Mouse (Mus musculus): ENCODE results near the gene Itpr3. TPM values are rescaled to one million over a fixed set of nuclear protein-coding genes. Genes with fewer than 3 reads are reported as not detected.

The Itpr3 gene
- polyA plus RNA-seq, 1 experiment from 2014 or later = 1.2 TPM

DNA sequence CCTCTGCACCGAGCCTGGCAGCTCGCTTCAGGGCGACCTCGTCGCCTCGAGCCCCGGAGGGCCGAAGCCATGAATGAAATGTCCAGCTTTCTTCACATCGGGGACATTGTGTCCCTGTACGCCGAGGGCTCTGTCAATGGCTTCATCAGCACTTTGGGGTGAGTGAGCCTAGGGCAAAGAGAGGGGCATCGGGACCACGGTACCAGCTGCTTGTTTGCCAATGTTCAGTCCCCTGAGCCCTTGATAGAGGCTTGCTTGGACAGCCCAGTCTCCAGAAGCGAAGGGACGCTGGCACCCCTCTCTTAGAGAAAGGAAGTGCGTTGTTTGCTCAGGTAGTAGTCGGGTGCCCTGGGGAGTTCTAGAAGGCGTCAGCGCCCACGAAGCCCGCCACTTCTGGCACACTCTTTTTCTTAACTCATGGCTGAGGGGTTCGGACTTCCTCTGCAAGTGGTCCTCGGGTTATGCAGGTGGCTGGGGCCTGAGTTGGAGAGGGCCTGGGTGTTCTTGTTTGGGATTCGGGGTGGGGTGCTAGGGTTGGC, 482 bp downstream of the Itpr3 start:
- no peak for ATAC-seq (ENCODE audit: insufficient read depth, low FRiP score, low TSS enrichment)
- peaks cover 34% of the 10 kb centered on the region for H3K27me3 ChIP-seq (ENCODE audit: control insufficient read depth, insufficient read depth, low read length)
- no peak overlapping the region for H3K27ac ChIP-seq (ENCODE audit: low read depth, low read length)

DNA sequence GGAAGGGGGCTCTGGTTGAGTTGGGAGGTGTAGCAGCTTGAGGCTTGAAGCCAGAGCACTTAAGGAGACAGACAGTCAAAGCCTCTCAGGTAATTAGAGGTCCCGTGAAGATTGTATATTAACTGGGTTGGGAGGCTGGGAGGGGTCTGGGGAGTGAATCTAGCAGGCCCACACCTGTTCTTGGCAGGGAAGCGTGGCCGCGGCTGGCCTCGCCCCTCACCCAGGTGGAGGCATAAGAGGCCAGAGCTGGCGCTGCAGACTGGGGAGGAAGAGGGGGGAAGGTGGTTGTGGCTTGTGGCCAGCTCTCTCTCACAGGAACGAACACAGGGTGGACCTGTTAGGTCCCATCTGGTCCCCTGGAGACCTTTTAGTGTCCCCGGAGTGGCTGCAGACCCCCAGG, 3.6 kb downstream of the Itpr3 start:
- no peaks in the 10 kb centered on the region for H3K36me3 ChIP-seq (ENCODE audit: control insufficient read depth, insufficient read depth, low read length)
- H3K4me3 ChIP-seq (ENCODE audit: low read depth, low read length) = no peak overlapping the region
- peaks cover 2% of the 10 kb centered on the region; the same call in 1 of the 2 replicates for H3K4me1 ChIP-seq (ENCODE audit: control insufficient read depth, insufficient read depth, low read length)
- H3K27me3 ChIP-seq (ENCODE audit: control insufficient read depth, insufficient read depth, low read length) = peaks cover 34% of the 10 kb centered on the region
- ATAC-seq (ENCODE audit: insufficient read depth, low FRiP score, low TSS enrichment) = no peak
- no peak overlapping the region for H3K4me2 ChIP-seq (ENCODE audit: low read depth)
- no peak overlapping the region for H3K27ac ChIP-seq (ENCODE audit: low read depth, low read length)
- whole genome bisulfite sequencing = 78% methylated on average over 8 of the region's 8 CpGs
- no peak overlapping the region for H3K9ac ChIP-seq (ENCODE audit: low read length)
- no peak for DNase-seq (ENCODE audit: low spot score)
- H3K9me3 ChIP-seq (ENCODE audit: control insufficient read depth, low read length) = no peaks in the 10 kb centered on the region

More for the DNA sequence above, 482 bp downstream of the Itpr3 start:
- Histone ChIP-seq H3K4me3 (ENCODE audit: low read depth, low read length) (peak overlapping the region; percentile 36), H3K36me3 (ENCODE audit: control insufficient read depth, insufficient read depth, low read length) (no peaks in the 10 kb centered on the region), H3K9me3 (ENCODE audit: control insufficient read depth, low read length) (no peaks in the 10 kb centered on the region), H3K9ac (ENCODE audit: low read length) (peak overlapping the region; percentile 42), H3K4me1 (ENCODE audit: control insufficient read depth, insufficient read depth, low read length) (no peaks in the 10 kb centered on the region), H3K4me2 (ENCODE audit: low read depth) (peak overlapping the region; percentile 66)
- 2% methylated on average over 24 of the region's 24 CpGs for WGBS
- DNase-seq (ENCODE audit: low spot score) = no peak

GRCm38 (mm10) chr17:27061727-27062126, 4.6 kb downstream of the Itpr3 start:
- Histone ChIP-seq H3K27me3 (ENCODE audit: control insufficient read depth, insufficient read depth, low read length) (peaks cover 25% of the 10 kb centered on the region), H3K27ac (ENCODE audit: low read depth, low read length) (no peak overlapping the region), H3K9me3 (ENCODE audit: control insufficient read depth, low read length) (no peaks in the 10 kb centered on the region), H3K9ac (ENCODE audit: low read length) (no peak overlapping the region), H3K36me3 (ENCODE audit: control insufficient read depth, insufficient read depth, low read length) (no peaks in the 10 kb centered on the region), H3K4me1 (ENCODE audit: control insufficient read depth, insufficient read depth, low read length) (peaks cover 2% of the 10 kb centered on the region; the same call in 1 of the 2 replicates), H3K4me2 (ENCODE audit: low read depth) (no peak overlapping the region), H3K4me3 (ENCODE audit: low read depth, low read length) (no peak overlapping the region)
- WGBS = 93% methylated on average over 3 of the region's 3 CpGs
- ATAC-seq (ENCODE audit: insufficient read depth, low FRiP score, low TSS enrichment) (no peak), DNase-seq (ENCODE audit: low spot score) (no peak)

GRCm38 (mm10) chr17:27062684-27063083, 5.6 kb downstream of the Itpr3 start:
- no peak overlapping the region for H3K4me3 ChIP-seq (ENCODE audit: low read depth, low read length)
- peaks cover 2% of the 10 kb centered on the region; the same call in 1 of the 2 replicates for H3K4me1 ChIP-seq (ENCODE audit: control insufficient read depth, insufficient read depth, low read length)
- no peak for DNase-seq (ENCODE audit: low spot score)
- no peak overlapping the region for H3K27ac ChIP-seq (ENCODE audit: low read depth, low read length)
- H3K36me3 ChIP-seq (ENCODE audit: control insufficient read depth, insufficient read depth, low read length) = no peaks in the 10 kb centered on the region
- H3K9me3 ChIP-seq (ENCODE audit: control insufficient read depth, low read length) = no peaks in the 10 kb centered on the region
- no peak overlapping the region for H3K4me2 ChIP-seq (ENCODE audit: low read depth)
- ATAC-seq (ENCODE audit: insufficient read depth, low FRiP score, low TSS enrichment) = no peak
- WGBS = 91% methylated on average over 7 of the region's 7 CpGs
- H3K27me3 ChIP-seq (ENCODE audit: control insufficient read depth, insufficient read depth, low read length) = peaks cover 15% of the 10 kb centered on the region
- H3K9ac ChIP-seq (ENCODE audit: low read length) = no peak overlapping the region

DNA sequence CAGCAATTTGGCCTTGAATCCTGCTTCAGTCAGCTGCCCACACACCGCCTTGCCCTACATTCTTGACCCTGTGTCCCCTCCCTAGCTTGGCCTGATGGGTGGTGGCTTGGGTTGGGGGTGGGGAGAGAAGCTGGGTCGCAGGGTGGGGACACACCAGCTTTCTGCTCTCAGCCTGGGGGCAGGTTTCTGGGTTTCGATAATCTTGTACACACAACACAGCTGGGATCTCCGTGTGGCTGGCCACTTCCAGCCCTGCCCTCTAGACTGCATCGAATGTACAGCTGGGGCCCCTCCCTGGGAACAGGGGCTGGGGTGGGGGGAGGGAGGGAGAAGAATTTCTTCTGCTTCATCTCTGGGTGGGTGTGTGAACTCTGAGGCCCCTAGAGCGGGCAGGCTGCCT, 6.6 kb downstream of the Itpr3 start:
- Histone ChIP-seq H3K36me3 (ENCODE audit: control insufficient read depth, insufficient read depth, low read length) (no peaks in the 10 kb centered on the region), H3K9me3 (ENCODE audit: control insufficient read depth, low read length) (no peaks in the 10 kb centered on the region), H3K4me2 (ENCODE audit: low read depth) (no peak overlapping the region), H3K9ac (ENCODE audit: low read length) (no peak overlapping the region), H3K27me3 (ENCODE audit: control insufficient read depth, insufficient read depth, low read length) (peaks cover 5% of the 10 kb centered on the region), H3K4me1 (ENCODE audit: control insufficient read depth, insufficient read depth, low read length) (peaks cover 2% of the 10 kb centered on the region; the same call in 1 of the 2 replicates), H3K4me3 (ENCODE audit: low read depth, low read length) (no peak overlapping the region), H3K27ac (ENCODE audit: low read depth, low read length) (no peak overlapping the region)
- 60% methylated on average over 6 of the region's 6 CpGs for WGBS
- DNase-seq (ENCODE audit: low spot score) = no peak
- no peak for ATAC-seq (ENCODE audit: insufficient read depth, low FRiP score, low TSS enrichment)

GRCm38 (mm10) chr17:27064195-27064594, 7.1 kb downstream of the Itpr3 start:
- 65% methylated on average over 2 of the region's 2 CpGs for WGBS
- no peak for DNase-seq (ENCODE audit: low spot score)

DNA sequence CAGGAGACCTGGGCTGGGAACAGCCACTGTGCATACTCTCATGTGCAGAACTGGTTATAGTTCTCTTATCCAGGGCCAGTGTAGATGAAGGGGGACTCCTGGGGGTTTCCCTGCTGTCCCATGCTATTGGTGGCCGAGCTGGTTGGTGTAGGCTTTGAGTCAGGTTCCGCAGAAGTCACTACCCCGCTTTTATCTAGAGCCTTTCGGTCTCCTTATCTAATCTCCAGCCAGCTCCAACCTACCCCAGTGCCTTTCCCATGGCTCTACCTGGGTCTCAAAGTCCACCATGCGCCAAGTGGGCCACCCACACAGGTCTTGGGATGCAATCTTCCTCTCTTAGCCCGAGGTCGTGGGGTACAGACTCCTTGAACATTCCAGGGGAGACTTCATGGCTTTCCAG, 9.0 kb downstream of the Itpr3 start:
- Histone ChIP-seq H3K4me3 (ENCODE audit: low read depth, low read length) (no peak overlapping the region), H3K27ac (ENCODE audit: low read depth, low read length) (no peak overlapping the region), H3K36me3 (ENCODE audit: control insufficient read depth, insufficient read depth, low read length) (no peaks in the 10 kb centered on the region), H3K4me2 (ENCODE audit: low read depth) (no peak overlapping the region), H3K27me3 (ENCODE audit: control insufficient read depth, insufficient read depth, low read length) (no peaks in the 10 kb centered on the region), H3K4me1 (ENCODE audit: control insufficient read depth, insufficient read depth, low read length) (peaks cover 2% of the 10 kb centered on the region; the same call in 1 of the 2 replicates), H3K9me3 (ENCODE audit: control insufficient read depth, low read length) (no peaks in the 10 kb centered on the region), H3K9ac (ENCODE audit: low read length) (no peak overlapping the region)
- DNase-seq (ENCODE audit: low spot score) (no peak), ATAC-seq (ENCODE audit: insufficient read depth, low FRiP score, low TSS enrichment) (no peak)
- WGBS = 83% methylated on average over 7 of the region's 7 CpGs

More at GRCm38 (mm10) chr17:27064195-27064594, 7.1 kb downstream of the Itpr3 start:
- Histone ChIP-seq H3K27ac (ENCODE audit: low read depth, low read length) (no peak overlapping the region), H3K4me1 (ENCODE audit: control insufficient read depth, insufficient read depth, low read length) (peaks cover 2% of the 10 kb centered on the region; the same call in 1 of the 2 replicates), H3K4me3 (ENCODE audit: low read depth, low read length) (no peak overlapping the region), H3K27me3 (ENCODE audit: control insufficient read depth, insufficient read depth, low read length) (no peaks in the 10 kb centered on the region; the same call in 1 of the 2 replicates), H3K36me3 (ENCODE audit: control insufficient read depth, insufficient read depth, low read length) (no peaks in the 10 kb centered on the region), H3K9me3 (ENCODE audit: control insufficient read depth, low read length) (no peaks in the 10 kb centered on the region), H3K9ac (ENCODE audit: low read length) (no peak overlapping the region), H3K4me2 (ENCODE audit: low read depth) (no peak overlapping the region)
- no peak for ATAC-seq (ENCODE audit: insufficient read depth, low FRiP score, low TSS enrichment)

- H3K4me1 ChIP-seq (ENCODE audit: control insufficient read depth, insufficient read depth, low read length) = no peaks in the 10 kb centered on the region
- no peak overlapping the region for H3K4me3 ChIP-seq (ENCODE audit: low read depth, low read length)
- 82% methylated on average over 5 of the region's 5 CpGs for WGBS
- DNase-seq (ENCODE audit: low spot score) = no peak
- H3K4me2 ChIP-seq (ENCODE audit: low read depth) = no peak overlapping the region
- H3K9ac ChIP-seq (ENCODE audit: low read length) = no peak overlapping the region; the same call in 1 of the 2 replicates
- no peak for ATAC-seq (ENCODE audit: insufficient read depth, low FRiP score, low TSS enrichment)
- H3K36me3 ChIP-seq (ENCODE audit: control insufficient read depth, insufficient read depth, low read length) = no peaks in the 10 kb centered on the region
- no peaks in the 10 kb centered on the region for H3K9me3 ChIP-seq (ENCODE audit: control insufficient read depth, low read length)
- H3K27ac ChIP-seq (ENCODE audit: low read depth, low read length) = peak overlapping the region; percentile 54; the same call in 1 of the 2 replicates
- H3K27me3 ChIP-seq (ENCODE audit: control insufficient read depth, insufficient read depth, low read length) = no peaks in the 10 kb centered on the region
These were observed 12.0 kb downstream of the Itpr3 start for GRCm38 (mm10) chr17:27069071-27069470.

- DNase-seq (ENCODE audit: low spot score) (no peak), ATAC-seq (ENCODE audit: insufficient read depth, low FRiP score, low TSS enrichment) (no peak)
- Histone ChIP-seq H3K4me3 (ENCODE audit: low read depth, low read length) (no peak overlapping the region), H3K27me3 (ENCODE audit: control insufficient read depth, insufficient read depth, low read length) (no peaks in the 10 kb centered on the region), H3K36me3 (ENCODE audit: control insufficient read depth, insufficient read depth, low read length) (no peaks in the 10 kb centered on the region), H3K9me3 (ENCODE audit: control insufficient read depth, low read length) (no peaks in the 10 kb centered on the region), H3K9ac (ENCODE audit: low read length) (no peak overlapping the region), H3K4me2 (ENCODE audit: low read depth) (no peak overlapping the region), H3K4me1 (ENCODE audit: control insufficient read depth, insufficient read depth, low read length) (no peaks in the 10 kb centered on the region), H3K27ac (ENCODE audit: low read depth, low read length) (no peak overlapping the region)
- WGBS = 95% methylated on average over 7 of the region's 7 CpGs
These were observed 13.8 kb downstream of the Itpr3 start for GRCm38 (mm10) chr17:27070913-27071312.

All from neural tube, embryonic 11.5 days (tissue).